Mouse (Mus musculus): ENCODE results near the gene Ndufb5. TPM values are rescaled to one million over a fixed set of nuclear protein-coding genes. Genes with fewer than 3 reads are reported as not detected.
A peak's percentile ranks its signal among the peaks of the same experiment; 100 is the strongest.

Gene Ndufb5
- total and polyA plus RNA-seq, 2 experiments from 2014 or later, result 354 to 442 TPM

DNA sequence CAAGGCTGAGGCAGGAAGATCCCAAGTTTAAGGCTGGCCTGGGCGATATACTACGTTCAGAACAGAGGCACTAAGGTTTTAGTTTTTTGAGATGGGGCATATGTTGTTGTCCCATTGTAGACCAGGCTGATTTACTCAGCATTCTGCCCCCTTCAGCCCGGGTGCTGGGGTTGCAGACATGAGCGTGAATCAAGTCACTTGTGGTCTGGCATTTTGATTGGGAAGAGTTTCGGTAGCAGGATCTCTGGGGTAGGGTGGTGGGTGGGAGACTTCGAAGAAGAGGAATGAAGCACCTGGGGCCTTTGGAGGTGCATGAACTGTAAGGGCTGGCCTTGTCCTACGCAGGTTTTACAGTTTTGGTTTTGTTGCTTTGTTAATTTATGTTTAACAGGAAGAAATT lies 12.6 kb upstream of the Ndufb5 start:
- no peak overlapping the region for H3K9ac ChIP-seq (replicated peaks; ENCODE audit: low read length, poor library complexity, severe bottlenecking)
- ATAC-seq (ENCODE audit: low FRiP score) (no peak), DNase-seq (ENCODE audit: low spot score) (no peak)
- H3K27ac ChIP-seq (ENCODE audit: low read depth, low read length), result no peak overlapping the region
- no peaks in the 10 kb centered on the region for H3K4me1 ChIP-seq (ENCODE audit: insufficient read depth, low read length)
- H3K4me2 ChIP-seq (ENCODE audit: low read depth, low read length, poor library complexity, severe bottlenecking), result no peak overlapping the region
- H3K36me3 ChIP-seq (ENCODE audit: insufficient read depth, low read length), result peaks cover 65% of the 10 kb centered on the region
- H3K9me3 ChIP-seq (ENCODE audit: low read length), result no peaks in the 10 kb centered on the region
- TF ChIP-seq CTCF (IDR thresholded peaks at IDR 0.05), result no peak
- 97% methylated on average over 7 of the region's 7 CpGs for WGBS
- no peaks in the 10 kb centered on the region for H3K27me3 ChIP-seq (ENCODE audit: insufficient read depth, low read length)
- no peak overlapping the region for H3K4me3 ChIP-seq (ENCODE audit: low read depth, low read length)

DNA sequence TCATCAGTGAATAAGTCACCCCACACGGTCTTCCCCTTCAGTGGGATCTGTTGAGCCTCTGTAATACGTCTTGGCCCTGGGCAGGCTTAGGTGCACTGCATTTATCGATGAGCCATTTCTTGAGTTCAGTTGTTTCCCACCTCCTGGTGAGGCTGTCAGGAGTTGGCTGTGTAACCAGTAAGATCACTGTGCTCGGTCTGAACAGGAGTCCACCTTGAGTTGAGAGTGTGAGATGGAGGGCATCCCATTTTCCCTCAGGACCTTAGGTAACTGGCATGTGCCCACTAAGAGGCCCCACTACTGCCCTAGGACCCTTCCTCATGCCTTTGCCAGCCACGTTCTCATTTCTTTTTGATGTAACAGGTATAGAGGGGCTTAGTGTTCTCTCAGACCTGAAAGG lies 10.8 kb upstream of the Ndufb5 start:
- H3K36me3 ChIP-seq (ENCODE audit: insufficient read depth, low read length), result peaks cover 63% of the 10 kb centered on the region
- WGBS, result 92% methylated on average over 5 of the region's 5 CpGs
- H3K4me1 ChIP-seq (ENCODE audit: insufficient read depth, low read length), result no peaks in the 10 kb centered on the region
- ATAC-seq (ENCODE audit: low FRiP score) (no peak), DNase-seq (ENCODE audit: low spot score) (no peak)
- H3K27me3 ChIP-seq (ENCODE audit: insufficient read depth, low read length), result no peaks in the 10 kb centered on the region
- no peak overlapping the region for H3K4me3 ChIP-seq (ENCODE audit: low read depth, low read length)
- no peak overlapping the region for H3K27ac ChIP-seq (ENCODE audit: low read depth, low read length)
- H3K9ac ChIP-seq (replicated peaks; ENCODE audit: low read length, poor library complexity, severe bottlenecking), result no peak overlapping the region
- TF ChIP-seq CTCF (IDR thresholded peaks at IDR 0.05), result no peak
- H3K9me3 ChIP-seq (ENCODE audit: low read length), result no peaks in the 10 kb centered on the region
- H3K4me2 ChIP-seq (ENCODE audit: low read depth, low read length, poor library complexity, severe bottlenecking), result no peak overlapping the region

DNA sequence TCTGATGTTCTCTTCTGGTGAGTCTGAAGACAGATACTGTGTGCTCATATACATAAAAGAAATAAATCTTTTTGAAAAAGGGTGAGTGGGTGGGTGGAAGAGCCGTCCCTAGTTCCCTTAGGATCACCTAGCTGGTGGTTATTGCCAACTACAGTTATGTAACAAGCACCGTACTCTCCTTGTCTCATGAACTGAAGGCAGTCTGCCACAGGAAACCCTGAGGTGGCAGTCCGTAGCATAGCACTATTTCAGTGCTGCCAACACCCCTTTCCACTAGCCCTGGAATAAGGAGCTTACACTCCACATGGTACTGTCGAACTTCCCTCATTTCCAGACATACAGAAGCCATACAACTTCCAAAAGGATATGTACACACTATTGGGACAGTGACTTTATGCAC lies 8.9 kb upstream of the Ndufb5 start:
- 91% methylated on average over 4 of the region's 4 CpGs for WGBS

DNA sequence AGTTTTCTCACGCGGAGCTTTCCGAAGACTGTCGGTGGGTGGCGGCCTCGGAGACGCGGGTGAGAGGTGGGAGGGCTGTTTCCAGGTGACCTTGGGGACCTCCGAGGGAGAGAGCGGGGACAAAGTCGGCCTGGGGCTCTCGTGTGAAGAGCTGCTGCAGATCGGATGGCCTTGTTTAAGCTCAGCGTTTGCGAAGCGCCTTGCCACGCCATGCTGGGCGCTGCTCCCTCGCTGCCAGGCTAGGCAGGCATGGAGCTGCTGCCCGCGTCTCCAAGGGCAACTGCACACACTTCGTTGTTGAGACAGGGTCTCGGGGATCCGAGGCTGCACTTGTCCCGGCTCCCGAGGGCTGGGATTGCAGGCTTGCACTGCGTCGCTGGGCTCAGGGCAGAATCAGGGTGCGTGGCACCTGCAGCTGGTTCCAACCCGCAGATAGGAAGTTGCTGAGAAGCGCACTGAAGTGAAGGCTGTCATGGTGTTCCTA lies 424 bp downstream of the Ndufb5 start, which contains the start of gene Mrpl47:
Gene Mrpl47 (minus strand): TSS at position 434 of the 484 bp plus-strand sequence.
- Histone ChIP-seq H3K9me3 (ENCODE audit: low read length) (no peaks in the 10 kb centered on the region), H3K27me3 (ENCODE audit: insufficient read depth, low read length) (no peaks in the 10 kb centered on the region), H3K4me1 (ENCODE audit: insufficient read depth, low read length) (0 out of 2 replicates have a peak, but pooled peaks cover 4% of the 10 kb centered on the region), H3K36me3 (ENCODE audit: insufficient read depth, low read length) (peaks cover 18% of the 10 kb centered on the region), H3K9ac (replicated peaks; ENCODE audit: low read length, poor library complexity, severe bottlenecking) (peak within 1 kb of the TSS; percentile 84), H3K4me2 (ENCODE audit: low read depth, low read length, poor library complexity, severe bottlenecking) (peak within 1 kb of the TSS; percentile 59), H3K4me3 (ENCODE audit: low read depth, low read length) (peak within 1 kb of the TSS; percentile 64), H3K27ac (ENCODE audit: low read depth, low read length) (peak within 1 kb of the TSS; percentile 93)
- ATAC-seq (ENCODE audit: low FRiP score), result peak; percentile 61; the same call in 1 of the 2 replicates
- DNase-seq (ENCODE audit: low spot score), result peak; percentile 57
- no peak for TF ChIP-seq CTCF (IDR thresholded peaks at IDR 0.05)
- WGBS, result under 1% methylated on average over 31 of the region's 31 CpGs

More for the DNA sequence above, 8.9 kb upstream of the Ndufb5 start:
- no peak for TF ChIP-seq CTCF (IDR thresholded peaks at IDR 0.05)
- Histone ChIP-seq H3K4me3 (ENCODE audit: low read depth, low read length) (no peak overlapping the region), H3K4me1 (ENCODE audit: insufficient read depth, low read length) (no peaks in the 10 kb centered on the region), H3K9ac (replicated peaks; ENCODE audit: low read length, poor library complexity, severe bottlenecking) (no peak overlapping the region), H3K9me3 (ENCODE audit: low read length) (no peaks in the 10 kb centered on the region), H3K27ac (ENCODE audit: low read depth, low read length) (no peak overlapping the region), H3K4me2 (ENCODE audit: low read depth, low read length, poor library complexity, severe bottlenecking) (no peak overlapping the region), H3K36me3 (ENCODE audit: insufficient read depth, low read length) (peaks cover 68% of the 10 kb centered on the region), H3K27me3 (ENCODE audit: insufficient read depth, low read length) (no peaks in the 10 kb centered on the region)
- ATAC-seq (ENCODE audit: low FRiP score) (no peak), DNase-seq (ENCODE audit: low spot score) (no peak)

DNA sequence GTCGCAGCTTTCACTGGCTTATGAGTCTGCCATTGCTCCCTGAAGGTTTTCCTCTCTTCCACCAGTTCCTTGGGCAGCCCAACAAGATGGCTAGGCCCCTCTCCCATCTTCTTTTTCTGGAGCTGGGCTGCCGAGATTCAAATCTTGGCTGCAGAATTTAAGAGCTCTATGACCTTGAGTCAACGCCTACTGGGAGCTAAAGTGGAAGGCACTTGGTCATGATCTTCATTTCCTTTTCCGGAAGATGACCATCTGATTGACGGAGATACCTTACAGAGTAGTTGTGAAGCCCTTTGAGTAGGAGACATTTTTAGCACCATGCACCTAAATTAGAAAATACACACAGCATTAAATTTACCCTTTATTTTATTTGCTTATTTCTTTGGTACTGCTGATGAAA lies 1.8 kb downstream of the Ndufb5 start:
- Histone ChIP-seq H3K27ac (ENCODE audit: low read depth, low read length) (no peak overlapping the region), H3K27me3 (ENCODE audit: insufficient read depth, low read length) (no peaks in the 10 kb centered on the region), H3K36me3 (ENCODE audit: insufficient read depth, low read length) (peaks cover 13% of the 10 kb centered on the region), H3K4me1 (ENCODE audit: insufficient read depth, low read length) (0 out of 2 replicates have a peak, but pooled peaks cover 4% of the 10 kb centered on the region), H3K4me2 (ENCODE audit: low read depth, low read length, poor library complexity, severe bottlenecking) (no peak overlapping the region), H3K9ac (replicated peaks; ENCODE audit: low read length, poor library complexity, severe bottlenecking) (no peak overlapping the region), H3K9me3 (ENCODE audit: low read length) (no peaks in the 10 kb centered on the region), H3K4me3 (ENCODE audit: low read depth, low read length) (no peak overlapping the region)
- no peak for TF ChIP-seq CTCF (IDR thresholded peaks at IDR 0.05)
- WGBS, result 93% methylated on average over 5 of the region's 5 CpGs
- DNase-seq (ENCODE audit: low spot score) (no peak), ATAC-seq (ENCODE audit: low FRiP score) (no peak)

DNA sequence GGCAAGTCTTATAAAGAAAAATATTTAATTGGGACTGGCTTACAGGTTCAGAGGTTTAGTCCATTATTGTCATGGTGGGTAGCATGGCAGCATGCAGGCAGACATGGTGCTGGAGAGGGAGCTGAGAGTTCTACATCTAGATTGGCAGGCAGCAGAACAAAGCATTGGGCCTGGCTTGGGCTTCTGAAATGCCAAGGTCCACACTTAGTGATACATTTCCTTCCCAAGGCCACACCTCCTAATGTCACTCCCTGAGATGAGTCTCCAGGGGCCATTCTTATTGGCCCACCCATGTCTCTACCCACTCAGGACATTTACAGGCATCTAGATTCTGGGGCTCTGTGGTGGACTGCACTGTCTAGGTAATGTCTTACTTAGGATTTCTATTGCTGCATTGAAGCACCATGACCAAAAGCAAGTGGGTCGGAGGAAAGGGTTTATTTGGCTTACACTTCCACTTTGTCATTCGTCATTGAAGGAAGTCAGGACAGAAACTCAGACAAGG lies 5.5 kb downstream of the Ndufb5 start:
- TF ChIP-seq CTCF (IDR thresholded peaks at IDR 0.05), result no peak
- H3K27ac ChIP-seq (ENCODE audit: low read depth, low read length), result no peak overlapping the region
- no peak overlapping the region for H3K9ac ChIP-seq (replicated peaks; ENCODE audit: low read length, poor library complexity, severe bottlenecking)
- ATAC-seq (ENCODE audit: low FRiP score) (no peak), DNase-seq (ENCODE audit: low spot score) (no peak)
- no peaks in the 10 kb centered on the region for H3K27me3 ChIP-seq (ENCODE audit: insufficient read depth, low read length)
- H3K36me3 ChIP-seq (ENCODE audit: insufficient read depth, low read length), result peaks cover 24% of the 10 kb centered on the region
- H3K4me2 ChIP-seq (ENCODE audit: low read depth, low read length, poor library complexity, severe bottlenecking), result no peak overlapping the region
- no peaks in the 10 kb centered on the region for H3K9me3 ChIP-seq (ENCODE audit: low read length)
- WGBS, result 94% methylated on average over 2 of the region's 2 CpGs
- H3K4me3 ChIP-seq (ENCODE audit: low read depth, low read length), result no peak overlapping the region
- 0 out of 2 replicates have a peak, but pooled peaks cover 4% of the 10 kb centered on the region for H3K4me1 ChIP-seq (ENCODE audit: insufficient read depth, low read length)
